12 mouse cellular contexts compared by ENCODE assay signal in the genomic region with DNA sequence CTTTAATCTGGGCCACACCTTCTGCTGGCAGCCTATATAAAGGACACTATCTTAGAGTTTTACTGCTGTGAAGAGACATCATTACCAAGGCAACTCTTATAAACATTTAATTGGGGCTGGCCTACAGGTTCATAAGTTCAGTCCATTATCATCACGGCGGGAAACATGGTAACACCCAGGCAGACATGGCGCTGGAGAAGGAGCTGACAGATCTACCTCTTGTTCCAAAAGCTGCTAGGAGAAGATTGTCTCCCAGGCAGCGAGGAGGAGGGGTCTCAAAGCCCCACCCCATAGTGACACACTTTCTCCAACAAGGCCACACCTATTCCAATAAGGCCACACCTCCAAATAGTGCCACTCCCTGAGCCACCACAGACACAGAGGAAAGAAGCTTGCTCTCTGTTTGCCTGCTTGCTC. TPM values are rescaled to one million over a fixed set of nuclear protein-coding genes. Genes with fewer than 3 reads are reported as not detected.
DNase-seq lines count a peak whose midpoint lies in the region; ATAC-seq lines count a peak whose summit lies in the region.
"Had no signal": no experiment of that assay in that cellular context is flagged by ENCODE, and none has a peak within 500 bp of the region (broad histone marks: within the 10 kb centered on the region; RNA-seq: fewer than 3 reads in every experiment).

No protein-coding gene starts in this region.

- 36% methylated on average over 4 of the region's 4 CpGs for WGBS in heart, embryonic 11.5 days (ENCODE audit: insufficient replicate concordance)
- WGBS in intestine, embryonic 14.5 days: 38% methylated on average over 4 of the region's 4 CpGs
- WGBS in hindbrain, embryonic 16.5 days: 73% methylated on average over 4 of the region's 4 CpGs

- no peaks in the 10 kb centered on the region for H3K36me3 ChIP-seq in heart, embryonic 11.5 days (ENCODE audit: control insufficient read depth, insufficient read depth, low read length)
- no peaks in the 10 kb centered on the region for H3K36me3 ChIP-seq in intestine, embryonic 14.5 days (ENCODE audit: control insufficient read depth, insufficient read depth, low read length)
- H3K36me3 ChIP-seq in hindbrain, embryonic 16.5 days (ENCODE audit: control insufficient read depth, insufficient read depth, low read length): no peaks in the 10 kb centered on the region
- H3K36me3 ChIP-seq: limb, embryonic 10.5 days had no signal

- no peak overlapping the region for H3K9ac ChIP-seq in heart, embryonic 11.5 days (ENCODE audit: low read depth, low read length)
- H3K9ac ChIP-seq in intestine, embryonic 14.5 days (ENCODE audit: low read length): no peak overlapping the region
- H3K9ac ChIP-seq in hindbrain, embryonic 16.5 days (ENCODE audit: low read depth, low read length): no peak overlapping the region

- H3K27me3 ChIP-seq in heart, embryonic 11.5 days (ENCODE audit: control insufficient read depth, insufficient read depth, low read length): no peaks in the 10 kb centered on the region
- no peaks in the 10 kb centered on the region for H3K27me3 ChIP-seq in intestine, embryonic 14.5 days (replicated peaks; ENCODE audit: control insufficient read depth, insufficient read depth, low read length)
- H3K27me3 ChIP-seq in hindbrain, embryonic 16.5 days (replicated peaks; ENCODE audit: control insufficient read depth, insufficient read depth, low read length): no peaks in the 10 kb centered on the region

- no peak overlapping the region for H3K4me3 ChIP-seq in heart, embryonic 11.5 days (ENCODE audit: low read depth, low read length)
- H3K4me3 ChIP-seq in intestine, embryonic 14.5 days (ENCODE audit: low read depth, low read length): no peak overlapping the region
- no peak overlapping the region for H3K4me3 ChIP-seq in hindbrain, embryonic 16.5 days (ENCODE audit: low read length)
- H3K4me3 ChIP-seq: limb, embryonic 10.5 days had no signal

- peaks cover 33% of the 10 kb centered on the region for H3K4me1 ChIP-seq in heart, embryonic 11.5 days (ENCODE audit: control insufficient read depth, insufficient read depth, low read length)
- H3K4me1 ChIP-seq in intestine, embryonic 14.5 days (replicated peaks; ENCODE audit: control insufficient read depth, insufficient read depth, low read length): peaks cover 41% of the 10 kb centered on the region
- H3K4me1 ChIP-seq in hindbrain, embryonic 16.5 days (ENCODE audit: control insufficient read depth, insufficient read depth, low read depth, low read length): peaks cover 21% of the 10 kb centered on the region

- no peaks in the 10 kb centered on the region for H3K9me3 ChIP-seq in heart, embryonic 11.5 days (replicated peaks; ENCODE audit: control insufficient read depth, low read length)
- H3K9me3 ChIP-seq in intestine, embryonic 14.5 days (ENCODE audit: control insufficient read depth, low read length): no peaks in the 10 kb centered on the region
- no peaks in the 10 kb centered on the region for H3K9me3 ChIP-seq in hindbrain, embryonic 16.5 days (ENCODE audit: control insufficient read depth, low read length)
- H3K9me3 ChIP-seq: limb, embryonic 10.5 days had no signal

- peak; percentile 69 for ATAC-seq in heart, embryonic 11.5 days (replicated peaks; ENCODE audit: insufficient number of reproducible peaks, low FRiP score, low TSS enrichment)
- peak; percentile 45; the same call in 1 of the 2 replicates for ATAC-seq in intestine, embryonic 14.5 days (replicated peaks; ENCODE audit: low FRiP score, low TSS enrichment, low read depth)
- ATAC-seq in hindbrain, embryonic 16.5 days: no peak
- ATAC-seq: midbrain, embryonic 16.5 days had no signal

- no peak for DNase-seq in heart, adult 9 months (ENCODE audit: low spot score in 2 of 2)
- peak; percentile 92 for DNase-seq in MEL-GATA-1-ER (ENCODE audit: extremely low read depth, low read depth)
- no peak for DNase-seq in intestine, embryonic 14.5 days (ENCODE audit: low spot score)
- DNase-seq in spleen, postnatal 10 days (ENCODE audit: low spot score in 2 of 2): peak; percentile 65 to 82
- no peak for DNase-seq in urinary bladder, postnatal 10 days (ENCODE audit: low spot score)
- no peak for DNase-seq in right cerebral cortex, postnatal 10 days (ENCODE audit: low spot score in 2 of 2)
- DNase-seq: embryo, embryonic 11 days; right cerebral cortex, postnatal 14 days had no signal

- H3K27ac ChIP-seq in heart, embryonic 11.5 days (ENCODE audit: low read depth, low read length): no peak overlapping the region
- H3K27ac ChIP-seq in intestine, embryonic 14.5 days (ENCODE audit: low read depth): no peak overlapping the region
- H3K27ac ChIP-seq in hindbrain, embryonic 16.5 days (ENCODE audit: low read depth, low read length): no peak overlapping the region
- H3K27ac ChIP-seq: limb, embryonic 10.5 days had no signal

- H3K4me2 ChIP-seq in heart, embryonic 11.5 days: no peak overlapping the region
- no peak overlapping the region for H3K4me2 ChIP-seq in intestine, embryonic 14.5 days (ENCODE audit: low read length)
- H3K4me2 ChIP-seq in hindbrain, embryonic 16.5 days (ENCODE audit: low read length): no peak overlapping the region

RNA-seq across cellular contexts. Expression of a gene that starts 58.8 kb away (rescaled TPM):
- polyA plus RNA-seq in heart, embryonic 11.5 days (2014; fragmentation: Nextera tagmentation; extraction: Ambion mirVana): 7.3 and 8.6 TPM in 2 replicates
- 88.3 and 94.2 TPM in 2 replicates for polyA plus RNA-seq in intestine, embryonic 14.5 days (2014; fragmentation: Nextera tagmentation; extraction: Ambion mirVana)
- polyA plus RNA-seq in hindbrain, embryonic 16.5 days (2015; fragmentation: Nextera tagmentation; extraction: Ambion mirVana): 79.1 and 96.8 TPM in 2 replicates

RNA-seq across cellular contexts. Expression of a gene that starts 58.8 kb away (rescaled TPM):
- 16.0 and 18.2 TPM in 2 replicates for polyA plus RNA-seq in heart, embryonic 11.5 days (2014; fragmentation: Nextera tagmentation; extraction: Ambion mirVana)
- 21.8 and 23.0 TPM in 2 replicates for polyA plus RNA-seq in intestine, embryonic 14.5 days (2014; fragmentation: Nextera tagmentation; extraction: Ambion mirVana)
- polyA plus RNA-seq in hindbrain, embryonic 16.5 days (2015; fragmentation: Nextera tagmentation; extraction: Ambion mirVana): 37.7 and 39.4 TPM in 2 replicates

Comparison
In these comparisons a context has a peak if more than half of its experiments do, and no peak if none do; other contexts are left out.
1. DNase-seq: peak in MEL-GATA-1-ER (single experiment) and spleen, postnatal 10 days (2 of 2); none in heart, adult 9 months (0 of 2), intestine, embryonic 14.5 days (single experiment), urinary bladder, postnatal 10 days (single experiment) and right cerebral cortex, postnatal 10 days (0 of 2).